Mouse (Mus musculus): ENCODE measurements around the gene Rpl12. TPM values are rescaled to one million over a fixed set of nuclear protein-coding genes. Genes with fewer than 3 reads are reported as not detected.

Rpl12 gene
- polyA plus RNA-seq, 1 experiment from 2014 or later = 103 TPM

DNA sequence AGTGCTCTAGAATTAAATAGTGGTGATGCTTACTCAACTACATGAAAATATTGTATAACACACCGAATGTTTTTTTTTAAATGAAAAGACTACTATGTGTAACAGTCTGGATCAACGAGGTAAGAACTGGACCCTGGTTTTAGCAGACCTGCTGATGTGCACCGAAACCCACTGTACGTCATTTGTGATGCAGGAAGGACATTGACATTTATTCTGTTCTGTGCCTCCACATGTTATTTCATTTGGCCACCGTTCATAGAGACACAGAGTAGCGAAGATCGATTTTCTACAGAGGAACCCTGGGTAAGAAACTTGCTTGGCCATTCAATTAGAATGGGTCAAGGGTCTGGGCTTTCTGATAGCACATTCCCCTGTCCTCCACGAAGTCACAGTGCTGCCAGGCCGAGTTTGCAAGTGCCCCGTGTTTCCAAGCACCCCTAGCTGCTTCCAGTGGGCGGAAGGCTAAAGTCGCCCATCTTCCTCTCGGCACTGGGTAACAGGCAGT, 4.9 kb downstream of the Rpl12 start:
- Histone ChIP-seq H3K4me1 (ENCODE audit: insufficient read depth) (peaks cover 47% of the 10 kb centered on the region), H3K4me3 (ENCODE audit: low read depth, low read length) (peak overlapping the region; percentile 69), H3K27ac (ENCODE audit: low read depth) (peak overlapping the region; percentile 94), H3K9ac (replicated peaks) (peak overlapping the region; percentile 70), H3K27me3 (ENCODE audit: insufficient read depth, low read length) (no peaks in the 10 kb centered on the region), H3K9me3 (ENCODE audit: low read length) (no peaks in the 10 kb centered on the region), H3K36me3 (replicated peaks; ENCODE audit: insufficient read depth, low read length) (peaks cover 10% of the 10 kb centered on the region), H3K4me2 (ENCODE audit: low read depth, low read length) (peak overlapping the region; percentile 73)
- no peak for DNase-seq
- peak; percentile 31 for ATAC-seq
- TF ChIP-seq CTCF (IDR thresholded peaks at IDR 0.05; ENCODE audit: low read depth) = no peak
- no peak for TF ChIP-seq EP300 (IDR thresholded peaks at IDR 0.05; ENCODE audit: low read depth)
- 7% methylated on average over 13 of the region's 13 CpGs for WGBS (ENCODE audit: insufficient replicate concordance)

DNA sequence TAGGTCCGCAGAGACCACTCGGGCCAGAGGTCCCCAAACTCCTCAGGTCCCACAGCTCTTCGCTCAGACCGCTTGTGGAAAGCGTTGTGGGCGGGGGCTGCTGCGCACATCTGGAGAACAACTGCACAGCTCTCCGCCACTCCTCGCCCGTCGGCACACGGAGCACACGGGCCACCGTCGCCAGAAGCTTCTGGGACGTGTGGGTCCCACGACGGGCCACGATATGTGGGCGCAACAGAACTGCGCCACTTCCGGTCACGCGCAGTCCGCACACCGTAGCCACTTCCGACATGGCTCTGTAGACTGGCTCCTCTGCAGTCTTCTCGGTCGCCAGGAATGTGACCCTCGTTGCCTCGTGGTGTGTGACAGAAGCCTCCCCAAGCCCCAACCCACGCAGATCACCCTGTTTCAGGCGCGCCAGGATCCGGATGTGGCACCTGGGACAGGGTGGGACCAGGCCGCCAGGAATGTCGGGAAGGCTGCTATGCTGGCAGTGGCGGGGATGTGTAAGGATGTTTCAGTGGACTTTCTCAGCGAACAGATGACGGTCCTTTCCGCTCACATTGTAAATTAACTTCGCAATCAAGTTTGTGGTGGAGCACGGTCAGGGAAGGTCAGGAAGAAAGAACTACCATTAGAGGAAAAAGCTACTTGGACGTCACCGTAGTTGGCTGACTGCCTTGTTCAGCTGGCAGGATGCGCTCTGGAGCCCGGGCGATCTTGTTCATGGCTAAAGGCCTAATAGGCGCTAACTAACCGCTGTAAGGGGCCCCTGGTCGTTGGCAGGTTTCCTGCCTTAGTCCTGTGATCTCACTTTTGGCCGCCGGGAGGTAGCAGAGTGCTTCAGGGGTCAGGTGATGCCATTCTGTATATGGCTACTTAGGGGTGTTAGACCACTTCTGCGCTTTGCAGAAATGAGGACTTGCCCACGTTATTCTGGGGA, 5.6 kb downstream of the Rpl12 start:
- H3K27me3 ChIP-seq (ENCODE audit: insufficient read depth, low read length) = no peaks in the 10 kb centered on the region
- H3K4me2 ChIP-seq (ENCODE audit: low read depth, low read length) = peak overlapping the region; percentile 73
- ATAC-seq (peak; percentile 87), DNase-seq (peak; percentile 88)
- peak overlapping the region; percentile 70 for H3K9ac ChIP-seq (replicated peaks)
- no peak; the same call in 1 of the 2 replicates for TF ChIP-seq EP300 (IDR thresholded peaks at IDR 0.05; ENCODE audit: low read depth)
- peak; percentile 78 for TF ChIP-seq CTCF (IDR thresholded peaks at IDR 0.05; ENCODE audit: low read depth)
- WGBS (ENCODE audit: insufficient replicate concordance) = 1% methylated on average over 55 of the region's 55 CpGs
- H3K4me3 ChIP-seq (ENCODE audit: low read depth, low read length) = peak overlapping the region; percentile 69
- no peaks in the 10 kb centered on the region for H3K9me3 ChIP-seq (ENCODE audit: low read length)
- H3K27ac ChIP-seq (ENCODE audit: low read depth) = peak overlapping the region; percentile 94
- H3K4me1 ChIP-seq (ENCODE audit: insufficient read depth) = peaks cover 45% of the 10 kb centered on the region
- peaks cover 10% of the 10 kb centered on the region for H3K36me3 ChIP-seq (replicated peaks; ENCODE audit: insufficient read depth, low read length)

DNA sequence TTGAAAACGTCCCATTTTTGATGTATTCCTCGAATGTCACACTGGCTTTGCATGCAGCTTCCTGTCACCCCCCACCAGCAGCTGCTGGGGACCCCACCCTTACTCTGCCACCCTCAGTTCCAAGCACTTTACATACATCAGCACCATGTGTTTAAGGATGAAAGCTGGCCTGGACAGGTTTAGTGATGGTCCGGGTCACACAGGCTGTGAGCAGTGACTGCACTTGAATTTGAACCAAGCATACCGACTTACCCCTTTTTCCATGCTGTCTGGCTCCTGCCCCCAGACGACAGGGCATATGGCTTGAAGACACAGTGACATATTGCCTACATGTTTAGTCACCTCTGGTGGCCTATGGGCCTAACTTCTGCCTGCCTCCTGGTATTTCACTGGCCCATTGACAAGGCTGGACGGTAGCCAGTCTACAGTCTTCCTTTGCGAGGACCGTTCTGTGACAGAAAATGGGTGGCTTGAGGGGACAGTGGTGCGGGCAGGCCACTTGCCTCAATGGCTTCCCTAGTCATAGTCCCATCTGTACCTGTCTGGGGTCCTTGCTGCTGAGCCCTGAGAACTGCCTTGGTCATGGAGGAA, 6.8 kb downstream of the Rpl12 start:
- no peaks in the 10 kb centered on the region for H3K27me3 ChIP-seq (ENCODE audit: insufficient read depth, low read length)
- no peak for DNase-seq
- 79% methylated on average over 9 of the region's 9 CpGs for WGBS (ENCODE audit: insufficient replicate concordance)
- peaks cover 40% of the 10 kb centered on the region for H3K4me1 ChIP-seq (ENCODE audit: insufficient read depth)
- H3K4me2 ChIP-seq (ENCODE audit: low read depth, low read length) = peak overlapping the region; percentile 73
- no peak for ATAC-seq
- peaks cover 13% of the 10 kb centered on the region for H3K36me3 ChIP-seq (replicated peaks; ENCODE audit: insufficient read depth, low read length)
- H3K27ac ChIP-seq (ENCODE audit: low read depth) = no peak overlapping the region
- no peak for TF ChIP-seq EP300 (IDR thresholded peaks at IDR 0.05; ENCODE audit: low read depth)
- TF ChIP-seq CTCF (IDR thresholded peaks at IDR 0.05; ENCODE audit: low read depth) = no peak
- no peaks in the 10 kb centered on the region for H3K9me3 ChIP-seq (ENCODE audit: low read length)
- no peak overlapping the region; the same call in 1 of the 2 replicates for H3K9ac ChIP-seq (replicated peaks)
- H3K4me3 ChIP-seq (ENCODE audit: low read depth, low read length) = no peak overlapping the region

GRCm38 (mm10) chr2:32969326-32969725, 8.0 kb downstream of the Rpl12 start:
- Histone ChIP-seq H3K4me2 (ENCODE audit: low read depth, low read length) (no peak overlapping the region), H3K4me1 (ENCODE audit: insufficient read depth) (peaks cover 31% of the 10 kb centered on the region), H3K27me3 (ENCODE audit: insufficient read depth, low read length) (no peaks in the 10 kb centered on the region), H3K36me3 (replicated peaks; ENCODE audit: insufficient read depth, low read length) (peaks cover 14% of the 10 kb centered on the region), H3K4me3 (ENCODE audit: low read depth, low read length) (no peak overlapping the region), H3K27ac (ENCODE audit: low read depth) (no peak overlapping the region), H3K9me3 (ENCODE audit: low read length) (no peaks in the 10 kb centered on the region), H3K9ac (replicated peaks) (no peak overlapping the region)
- ATAC-seq (no peak), DNase-seq (no peak)
- TF ChIP-seq EP300 (IDR thresholded peaks at IDR 0.05; ENCODE audit: low read depth) = no peak
- TF ChIP-seq CTCF (IDR thresholded peaks at IDR 0.05; ENCODE audit: low read depth) = no peak
- WGBS (ENCODE audit: insufficient replicate concordance) = 64% methylated on average over 8 of the region's 8 CpGs

DNA sequence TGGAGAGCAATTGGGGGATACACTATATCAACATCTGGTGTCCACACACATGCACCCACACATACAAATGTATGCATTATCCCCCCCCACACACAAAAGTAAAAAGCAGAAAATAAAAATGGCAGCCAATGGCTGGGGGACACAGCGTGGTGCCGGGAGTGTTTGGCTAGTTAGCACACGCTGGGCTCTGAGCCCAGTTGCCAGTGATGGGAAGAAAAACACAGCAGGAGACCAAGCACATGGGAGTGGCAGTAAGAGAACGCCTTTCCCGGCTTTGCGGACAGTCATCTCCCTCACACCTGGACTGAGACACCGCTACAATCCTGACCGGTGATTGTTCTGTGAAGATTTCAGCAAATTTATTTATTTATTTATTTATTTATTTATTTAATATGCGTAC, 9.9 kb downstream of the Rpl12 start:
- H3K27me3 ChIP-seq (ENCODE audit: insufficient read depth, low read length) = no peaks in the 10 kb centered on the region
- peaks cover 10% of the 10 kb centered on the region; the same call in 1 of the 2 replicates for H3K36me3 ChIP-seq (replicated peaks; ENCODE audit: insufficient read depth, low read length)
- H3K27ac ChIP-seq (ENCODE audit: low read depth) = no peak overlapping the region
- no peak overlapping the region for H3K4me3 ChIP-seq (ENCODE audit: low read depth, low read length)
- no peak overlapping the region for H3K9ac ChIP-seq (replicated peaks)
- H3K4me2 ChIP-seq (ENCODE audit: low read depth, low read length) = no peak overlapping the region
- ATAC-seq = no peak
- H3K9me3 ChIP-seq (ENCODE audit: low read length) = no peaks in the 10 kb centered on the region
- DNase-seq = no peak
- no peak for TF ChIP-seq EP300 (IDR thresholded peaks at IDR 0.05; ENCODE audit: low read depth)
- TF ChIP-seq CTCF (IDR thresholded peaks at IDR 0.05; ENCODE audit: low read depth) = no peak
- peaks cover 13% of the 10 kb centered on the region for H3K4me1 ChIP-seq (ENCODE audit: insufficient read depth)
- 72% methylated on average over 9 of the region's 9 CpGs for WGBS (ENCODE audit: insufficient replicate concordance)

DNA sequence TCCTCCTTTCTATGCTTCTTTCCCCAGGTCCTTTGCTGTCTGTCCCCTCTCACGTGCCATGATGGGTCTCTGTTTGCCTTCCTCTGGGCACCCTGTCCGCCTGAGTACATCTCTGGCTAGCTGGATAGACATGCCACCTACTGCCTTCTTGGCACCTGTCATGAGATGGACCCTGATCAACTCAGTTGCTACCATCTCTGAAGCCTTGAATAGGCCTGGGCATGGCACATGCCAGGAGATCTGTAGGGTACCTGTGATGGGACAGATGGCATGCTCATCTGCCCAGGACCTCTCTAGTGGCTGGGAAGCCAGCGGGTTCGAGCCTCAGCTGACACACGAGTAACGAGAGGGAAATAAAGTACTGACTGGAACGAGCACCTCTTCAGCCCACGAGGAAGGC, 12.9 kb downstream of the Rpl12 start:
- H3K9ac ChIP-seq (replicated peaks) = no peak overlapping the region
- TF ChIP-seq CTCF (IDR thresholded peaks at IDR 0.05; ENCODE audit: low read depth) (no peak), EP300 (IDR thresholded peaks at IDR 0.05; ENCODE audit: low read depth) (no peak)
- H3K27me3 ChIP-seq (ENCODE audit: insufficient read depth, low read length) = no peaks in the 10 kb centered on the region
- no peak overlapping the region for H3K4me2 ChIP-seq (ENCODE audit: low read depth, low read length)
- WGBS (ENCODE audit: insufficient replicate concordance) = 85% methylated on average over 8 of the region's 8 CpGs
- ATAC-seq = no peak
- H3K4me3 ChIP-seq (ENCODE audit: low read depth, low read length) = no peak overlapping the region
- H3K27ac ChIP-seq (ENCODE audit: low read depth) = no peak overlapping the region
- peaks cover 10% of the 10 kb centered on the region; the same call in 1 of the 2 replicates for H3K36me3 ChIP-seq (replicated peaks; ENCODE audit: insufficient read depth, low read length)
- no peaks in the 10 kb centered on the region for H3K9me3 ChIP-seq (ENCODE audit: low read length)
- peaks cover 5% of the 10 kb centered on the region for H3K4me1 ChIP-seq (ENCODE audit: insufficient read depth)
- no peak for DNase-seq

Measured in liver, postnatal 0 days (tissue).